Mouse (Mus musculus): ENCODE measurements around the gene Luc7l3.

- no peak for TF ChIP-seq ELF1 (IDR thresholded peaks at IDR 0.05; ENCODE audit: low read depth, low read length)
- TF ChIP-seq CTCF (IDR thresholded peaks at IDR 0.05 in 2 of 3, conservative IDR thresholded peaks at IDR 0.05 in 1 of 3; ENCODE audit: control insufficient read depth in 1 of 3, insufficient read depth in 1 of 3, low read depth in 2 of 3, low read length in 3 of 3, poor library complexity in 1 of 3, severe bottlenecking in 1 of 3): no peak
- TF ChIP-seq JUND (IDR thresholded peaks at IDR 0.05; ENCODE audit: low read depth, low read length): no peak
- no peak for TF ChIP-seq UBTF (IDR thresholded peaks at IDR 0.05; ENCODE audit: borderline replicate concordance, insufficient read depth, low read depth, low read length)
- no peak for TF ChIP-seq MXI1 (IDR thresholded peaks at IDR 0.05; ENCODE audit: low read depth, low read length)
- TF ChIP-seq BHLHE40 (IDR thresholded peaks at IDR 0.05; ENCODE audit: borderline replicate concordance, low read depth, low read length): no peak
- TF ChIP-seq USF1 (IDR thresholded peaks at IDR 0.05; ENCODE audit: low read depth, low read length): no peak
- no peak for TF ChIP-seq E2F4 (IDR thresholded peaks at IDR 0.05; ENCODE audit: borderline replicate concordance, low read depth, low read length)
- no peak for TF ChIP-seq POLR2A (IDR thresholded peaks at IDR 0.05; ENCODE audit: control insufficient read depth in 1 of 2, insufficient read depth in 1 of 2, low read depth in 1 of 2, low read length in 2 of 2, poor library complexity in 1 of 2)
- TF ChIP-seq ZC3H11A (IDR thresholded peaks at IDR 0.05; ENCODE audit: low read depth, low read length): no peak
- no peak for TF ChIP-seq POLR2AphosphoS2 (IDR thresholded peaks at IDR 0.05; ENCODE audit: low read length)
- no peak for TF ChIP-seq CHD1 (IDR thresholded peaks at IDR 0.05; ENCODE audit: low read depth, low read length)
- no peak for TF ChIP-seq KAT2A (conservative IDR thresholded peaks at IDR 0.05; ENCODE audit: low read depth, low read length)
Observed at GRCm38 (mm10) chr11:94347063-94347575, 25.3 kb upstream of the Luc7l3 start.

Measured in MEL (cell line).